Mouse (Mus musculus): ENCODE data around the gene Baz1b. TPM values are rescaled to one million over a fixed set of nuclear protein-coding genes. Genes with fewer than 3 reads are reported as not detected.
A peak's percentile ranks its signal among the peaks of the same experiment; 100 is the strongest.

Baz1b gene
- total RNA-seq, 2 experiments from 2014 or later, result 57.8 to 61.9 TPM

DNA sequence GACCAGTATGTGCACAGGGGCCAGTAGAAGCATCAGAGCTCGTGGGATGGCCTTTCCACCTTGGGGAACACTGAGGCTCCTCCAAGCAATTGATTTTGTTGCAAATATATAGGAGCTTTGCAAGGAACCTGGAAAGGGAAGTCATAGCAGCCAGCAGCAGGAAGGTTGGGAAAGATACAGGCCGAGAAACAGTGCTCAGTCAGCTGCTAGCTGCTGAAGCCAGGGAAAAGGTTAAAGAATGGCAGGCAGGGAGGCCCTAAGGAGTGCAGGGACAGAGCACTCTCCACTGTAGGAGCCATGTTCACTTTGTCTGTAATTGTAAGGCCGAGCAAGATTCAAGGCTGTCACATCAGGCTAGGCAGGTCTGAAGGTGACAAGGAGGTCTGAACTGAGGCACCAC is 8.5 kb upstream of the Baz1b start:
- DNase-seq, result no peak
- intact Hi-C loops (cut with DNase I), result loop anchor here (10.0 kb wide), 1 partner anchor 164 kb away; no protein-coding TSS in a partner anchor

DNA sequence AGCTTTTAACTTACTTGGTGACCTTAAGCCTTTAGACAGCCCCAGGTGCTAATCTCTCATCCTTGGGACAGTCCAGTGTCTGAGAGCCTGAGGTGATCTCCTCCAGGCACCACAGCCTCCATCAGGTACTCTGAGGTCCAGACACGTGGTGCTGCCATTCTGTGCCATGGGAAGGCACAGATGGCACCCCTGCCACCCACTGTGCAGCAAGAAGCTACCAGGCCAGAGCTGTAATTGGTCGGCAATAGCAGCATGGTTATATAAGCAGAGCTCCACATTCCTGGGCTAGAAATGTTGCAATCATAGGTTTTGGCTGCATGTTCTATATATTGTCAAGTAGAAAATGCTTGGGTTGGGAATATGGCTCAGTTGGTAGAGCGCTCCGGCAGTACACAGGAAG is 8.1 kb upstream of the Baz1b start:
- peak; percentile 77 for DNase-seq
- intact Hi-C loops (cut with DNase I), result loop anchor here (10.0 kb wide), 1 partner anchor 164 kb away; no protein-coding TSS in a partner anchor

DNA sequence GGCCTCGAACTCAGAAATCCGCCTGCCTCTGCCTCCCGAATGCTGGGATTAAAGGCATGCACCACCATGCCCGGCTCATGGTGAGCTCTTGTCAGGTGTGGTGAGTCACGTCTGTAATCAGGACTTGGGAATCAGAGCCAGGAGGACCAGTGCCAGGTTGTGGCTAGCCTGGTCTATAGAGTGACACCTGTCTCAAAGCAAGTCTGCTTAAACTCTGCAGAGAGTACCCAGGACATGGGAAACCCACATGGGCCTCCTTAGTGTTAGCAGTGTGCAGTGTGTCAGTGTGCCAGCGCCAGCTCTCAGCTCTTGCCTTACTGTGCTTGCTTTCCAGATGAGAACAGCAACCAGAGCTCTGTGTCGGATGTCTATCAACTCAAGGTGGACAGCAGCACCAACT is 7.4 kb upstream of the Baz1b start:
- intact Hi-C loops (cut with DNase I), result loop anchor here (10.0 kb wide), 1 partner anchor 165 kb away; no protein-coding TSS in a partner anchor
- DNase-seq, result no peak

DNA sequence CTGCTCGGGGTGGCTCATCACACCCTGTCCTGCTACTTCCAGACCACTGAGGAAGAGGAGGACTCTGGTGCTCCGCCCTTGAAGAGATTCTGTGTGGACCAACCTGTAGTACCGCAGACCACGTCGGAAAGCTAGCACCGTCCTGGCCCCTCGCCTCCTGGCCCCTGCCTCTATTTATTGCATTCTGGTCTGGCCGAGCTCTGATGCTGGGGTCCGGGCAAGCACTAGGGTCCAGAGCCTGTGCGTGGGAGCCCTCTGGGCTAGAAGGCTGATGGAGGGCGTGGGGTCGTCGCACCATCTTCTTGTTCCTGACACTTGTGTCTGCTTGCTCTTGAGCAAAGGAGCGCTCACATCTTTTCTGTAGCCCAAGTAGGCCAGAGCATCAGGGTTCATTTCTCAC is 6.3 kb upstream of the Baz1b start:
- no peak for DNase-seq
- intact Hi-C loops (cut with DNase I), result no loop called here

DNA sequence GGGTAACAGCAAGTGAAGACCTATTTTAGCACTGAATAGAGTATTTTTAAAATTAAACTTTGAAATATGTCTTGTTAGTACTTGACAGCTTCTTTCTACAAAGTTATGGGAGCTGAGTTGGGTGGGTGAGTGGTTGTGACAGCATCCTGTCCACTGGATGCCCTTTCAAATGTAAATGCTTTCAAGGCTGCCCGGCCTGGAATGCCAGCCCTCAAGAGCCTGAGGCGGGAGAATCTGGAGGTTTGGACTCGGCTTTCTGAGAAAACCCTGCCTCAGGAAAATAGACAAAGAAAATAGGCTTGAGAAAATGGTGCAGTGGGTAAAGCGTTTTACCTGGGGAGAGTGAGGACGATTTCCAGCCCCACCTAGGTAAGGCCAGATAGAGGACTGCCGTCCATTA is 5.3 kb upstream of the Baz1b start:
- DNase-seq, result no peak
- intact Hi-C loops (cut with DNase I), result no loop called here

DNA sequence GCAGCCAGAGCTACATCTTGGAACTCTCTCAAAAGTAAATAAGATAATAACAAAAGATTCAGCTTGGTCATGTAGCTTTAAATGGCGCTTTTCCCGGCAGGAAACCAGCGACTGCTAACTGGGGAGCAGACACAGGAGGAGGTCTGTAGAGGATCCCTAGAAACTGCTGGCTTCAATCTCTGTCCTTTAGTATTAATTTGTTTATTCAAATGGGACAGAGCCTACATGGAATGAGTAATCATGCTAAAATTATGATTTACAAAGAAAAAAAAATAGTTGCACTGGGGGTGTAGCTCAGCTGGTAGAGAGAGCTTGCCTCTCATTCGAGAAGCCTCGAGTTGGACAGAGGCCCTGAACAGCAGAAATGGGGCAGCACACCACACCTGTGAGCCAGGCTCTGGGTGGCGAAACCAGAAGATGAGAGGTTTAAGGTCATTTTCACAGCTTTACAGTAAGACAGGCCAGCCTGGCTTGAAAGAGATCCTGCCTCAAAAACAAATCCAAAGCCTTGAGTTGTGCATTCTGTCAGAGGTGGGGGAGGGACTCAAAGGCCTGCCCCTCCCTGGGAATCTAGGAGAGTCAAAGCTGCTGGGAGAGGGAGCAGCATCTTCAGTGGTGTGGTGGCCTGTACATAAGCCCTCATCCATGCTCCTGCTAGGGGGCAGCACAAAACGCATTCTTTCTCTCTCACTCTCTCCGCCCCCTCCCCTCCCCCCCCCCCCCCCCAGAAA is 3.8 kb upstream of the Baz1b start:
- intact Hi-C loops (cut with DNase I), result no loop called here
- no peak for DNase-seq

DNA sequence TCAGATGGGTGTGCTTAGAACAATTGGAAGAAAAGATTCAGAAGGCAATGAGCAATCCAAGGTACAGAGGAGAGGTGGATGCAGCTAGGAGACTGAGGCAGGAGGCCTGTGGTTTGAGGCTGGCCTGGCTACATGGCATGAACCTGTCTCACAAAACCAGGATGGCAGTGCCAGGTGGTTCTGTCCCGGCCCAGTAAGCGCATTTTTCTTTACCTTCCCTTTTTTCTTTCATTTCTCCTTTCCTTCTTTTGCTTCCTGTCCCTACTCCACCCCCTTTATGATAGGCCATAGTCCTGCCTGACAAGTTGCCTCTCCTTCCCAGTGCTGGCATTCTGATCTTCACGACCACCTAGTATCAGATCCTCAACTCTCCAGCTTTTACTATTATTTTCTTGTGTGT is 2.0 kb upstream of the Baz1b start:
- intact Hi-C loops (cut with DNase I), result no loop called here
- no peak for DNase-seq

DNA sequence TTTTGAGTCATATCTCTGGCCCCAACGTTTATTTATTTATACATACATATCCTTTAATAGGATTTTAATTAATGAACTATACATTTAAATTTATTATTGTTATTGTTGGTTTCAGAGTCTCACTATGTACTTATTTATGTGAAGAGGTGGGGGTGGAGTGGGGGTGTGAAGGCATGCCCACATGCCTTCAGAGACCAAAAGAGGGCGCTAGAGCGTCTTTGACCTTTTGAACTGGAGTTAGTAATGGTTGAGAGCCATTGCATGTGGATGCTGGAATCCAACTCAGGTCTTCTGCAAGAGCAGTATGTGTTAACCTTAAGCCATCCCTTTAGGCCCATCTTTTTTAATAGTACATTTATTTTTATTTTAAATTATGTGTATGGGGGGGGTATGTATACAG is 1.5 kb upstream of the Baz1b start:
- DNase-seq, result peak; percentile 23
- intact Hi-C loops (cut with DNase I), result no loop called here

DNA sequence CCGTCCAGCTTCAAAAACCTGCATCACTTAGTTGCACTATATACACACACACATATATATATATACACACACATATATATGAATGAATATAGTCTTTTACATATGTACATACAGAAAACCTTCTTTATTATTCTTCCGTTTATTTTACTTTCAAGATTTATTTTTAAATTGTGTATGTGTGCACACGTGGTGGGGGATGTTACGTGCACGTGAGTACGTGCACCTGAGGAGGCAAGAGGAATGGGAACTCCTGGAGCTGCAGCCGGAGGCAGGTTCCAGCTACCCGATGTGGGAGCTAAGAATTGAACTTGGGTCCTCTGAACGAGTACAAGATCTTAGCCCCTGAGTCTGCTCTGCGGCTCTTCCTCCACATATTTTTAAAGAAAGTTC is 838 bp upstream of the Baz1b start:
- intact Hi-C loops (cut with DNase I), result no loop called here
- DNase-seq, result no peak

DNA sequence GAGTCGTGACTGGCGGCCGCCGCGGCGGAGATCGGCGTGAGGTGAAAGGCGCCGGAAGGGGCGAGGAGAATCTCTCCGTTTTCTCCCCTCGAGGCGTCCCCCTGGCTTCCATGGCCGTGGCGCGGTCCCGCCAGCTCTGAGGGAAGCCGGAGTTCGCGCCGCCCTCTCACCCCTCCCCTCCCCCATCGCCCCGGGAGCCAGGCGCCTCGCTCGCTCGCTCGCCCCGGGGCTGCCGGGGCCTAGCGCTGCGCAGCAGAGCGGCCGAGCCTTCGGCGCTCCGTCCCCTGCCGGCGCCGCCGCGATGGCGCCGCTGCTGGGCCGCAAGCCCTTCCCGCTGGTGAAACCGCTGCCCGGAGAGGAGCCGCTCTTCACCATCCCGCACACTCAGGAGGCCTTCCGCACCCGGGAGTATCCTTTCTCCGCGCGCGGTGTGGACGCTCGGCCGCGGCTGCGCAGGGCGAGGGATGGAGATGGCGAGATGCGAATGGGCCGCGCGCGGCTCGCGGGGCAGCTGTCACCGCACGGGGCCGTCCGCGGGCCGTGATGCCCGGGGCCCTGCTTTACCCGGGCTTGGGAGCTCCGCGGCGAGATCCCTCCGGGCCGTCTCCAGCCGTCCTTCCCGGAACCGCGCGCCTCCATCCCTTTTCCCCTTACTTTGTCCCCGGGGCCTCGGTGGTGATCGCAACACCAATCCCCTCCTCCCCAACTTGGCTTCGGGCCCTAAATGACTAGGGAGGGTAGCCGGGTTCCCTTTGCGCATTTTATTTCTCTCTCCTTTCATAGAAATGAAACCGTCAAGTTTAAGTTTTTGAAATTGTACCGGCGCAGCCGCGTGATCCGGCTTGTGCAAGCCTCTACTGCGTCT is 517 bp downstream of the Baz1b start:
- DNase-seq, result peak; percentile 48
- intact Hi-C loops (cut with DNase I), result no loop called here

DNA sequence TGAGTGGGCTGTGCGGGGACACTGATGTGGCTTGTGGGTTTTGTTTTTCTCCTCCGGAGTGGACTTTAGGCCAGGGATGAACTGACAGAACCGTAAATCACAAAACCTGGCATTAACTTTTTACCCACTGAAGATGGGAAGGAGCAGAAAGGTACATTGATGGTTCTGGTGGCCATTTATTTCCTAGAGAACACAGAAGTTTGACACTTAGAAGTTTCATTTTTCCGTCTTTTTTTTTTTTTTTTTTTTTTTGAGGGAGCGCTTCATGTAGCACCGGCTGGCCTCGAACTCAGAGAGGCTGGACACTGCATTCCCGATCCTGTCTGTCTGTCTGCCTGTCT is 1.1 kb downstream of the Baz1b start:
- intact Hi-C loops (cut with DNase I), result no loop called here
- no peak for DNase-seq

DNA sequence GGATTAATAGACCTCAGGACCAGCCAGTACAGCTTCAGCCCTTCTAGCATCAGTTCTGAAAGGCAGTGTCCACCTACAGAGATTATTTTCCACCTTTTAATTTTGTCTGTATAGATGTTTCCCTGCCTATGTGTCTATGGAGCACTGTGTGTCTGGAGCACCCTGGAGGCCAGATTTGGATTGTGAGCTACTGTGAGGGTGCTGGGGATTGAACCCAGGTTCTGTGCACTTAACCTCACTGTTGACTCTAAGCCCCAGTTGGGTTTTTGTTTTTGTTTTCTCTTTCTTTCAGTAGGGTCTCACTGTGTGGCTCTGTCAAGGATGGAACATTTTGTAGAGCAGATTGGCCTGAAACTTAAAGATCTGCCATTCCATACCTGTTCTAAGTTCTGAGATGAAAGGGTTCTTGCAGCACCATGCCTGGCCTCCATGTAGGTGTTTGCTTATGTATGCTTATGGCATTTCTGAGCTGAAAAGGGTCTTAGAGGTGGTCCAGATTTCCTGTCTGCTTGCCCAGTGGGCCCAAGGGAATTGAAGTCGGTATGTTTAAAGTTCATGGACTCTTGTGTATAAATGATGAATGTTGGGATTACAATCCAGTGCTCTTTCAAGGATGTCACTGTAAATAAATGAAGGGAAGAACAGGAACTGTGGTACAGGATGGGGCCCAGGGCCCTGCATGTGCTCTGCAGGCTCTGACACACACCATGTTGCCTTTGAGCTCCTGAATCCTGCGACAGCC is 2.4 kb downstream of the Baz1b start:
- no peak for DNase-seq
- intact Hi-C loops (cut with DNase I), result loop anchor here (5.0 kb wide), 1 partner anchor 172 kb away; no protein-coding TSS in a partner anchor

DNA sequence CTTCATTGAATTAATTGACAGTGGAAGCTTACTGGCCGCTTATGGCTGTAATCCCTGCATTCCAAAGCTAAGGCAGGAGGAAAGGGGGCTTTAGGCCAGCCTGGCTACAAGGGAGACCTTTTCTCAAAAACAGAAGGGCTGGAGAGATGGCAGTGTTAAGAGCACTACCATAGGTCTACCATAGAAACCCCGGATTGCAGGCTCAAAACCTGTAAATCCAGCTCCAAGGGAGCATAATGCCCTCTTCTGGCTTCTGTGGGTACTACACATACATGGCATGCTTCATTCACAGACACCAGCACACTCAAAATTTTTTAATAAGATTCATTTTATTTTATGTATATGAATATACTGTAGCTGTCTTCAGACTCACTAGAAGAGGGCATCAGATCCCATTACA is 4.6 kb downstream of the Baz1b start:
- DNase-seq, result peak; percentile 60
- intact Hi-C loops (cut with DNase I), result loop anchor here (5.0 kb wide), 1 partner anchor 174 kb away; no protein-coding TSS in a partner anchor

DNA sequence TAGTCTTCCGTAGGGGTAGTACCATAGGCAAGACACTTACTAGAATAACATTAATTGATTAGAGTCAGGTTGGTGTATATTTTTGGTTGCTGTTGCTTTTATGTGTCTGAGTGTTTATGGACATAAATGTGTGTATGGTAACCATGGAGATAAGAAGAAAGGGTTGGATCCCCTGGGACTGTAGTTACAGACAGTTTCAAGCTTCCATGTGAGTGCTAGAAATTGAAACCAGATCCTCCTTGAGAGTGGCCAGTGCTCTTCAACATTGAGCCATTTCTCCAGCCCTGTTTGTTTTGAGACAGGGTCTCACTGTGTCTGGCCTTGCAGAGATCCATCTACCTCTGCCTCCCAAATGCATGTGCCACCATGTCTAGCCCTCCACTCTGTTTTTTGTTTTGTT is 5.4 kb downstream of the Baz1b start:
- DNase-seq, result no peak
- intact Hi-C loops (cut with DNase I), result loop anchor here (5.0 kb wide), 1 partner anchor 175 kb away; no protein-coding TSS in a partner anchor

DNA sequence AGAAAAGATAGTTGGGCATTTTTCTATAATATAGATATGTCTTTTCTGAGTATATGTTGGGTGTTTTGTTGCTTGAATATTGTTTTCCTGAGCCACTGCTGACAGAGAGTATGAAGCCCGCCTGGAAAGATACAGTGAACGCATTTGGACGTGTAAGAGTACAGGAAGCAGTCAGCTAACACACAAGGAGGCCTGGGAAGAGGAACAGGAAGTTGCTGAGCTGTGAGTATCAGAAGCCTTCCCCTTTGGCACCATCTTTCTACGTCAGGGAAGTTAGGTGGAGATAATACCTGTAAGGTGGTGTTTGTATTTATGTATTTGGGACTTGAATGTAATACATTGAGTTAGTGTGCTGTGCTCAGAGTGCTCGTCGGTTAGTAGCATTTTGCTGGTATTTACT is 9.3 kb downstream of the Baz1b start:
- no peak for DNase-seq
- intact Hi-C loops (cut with DNase I), result no loop called here

DNA sequence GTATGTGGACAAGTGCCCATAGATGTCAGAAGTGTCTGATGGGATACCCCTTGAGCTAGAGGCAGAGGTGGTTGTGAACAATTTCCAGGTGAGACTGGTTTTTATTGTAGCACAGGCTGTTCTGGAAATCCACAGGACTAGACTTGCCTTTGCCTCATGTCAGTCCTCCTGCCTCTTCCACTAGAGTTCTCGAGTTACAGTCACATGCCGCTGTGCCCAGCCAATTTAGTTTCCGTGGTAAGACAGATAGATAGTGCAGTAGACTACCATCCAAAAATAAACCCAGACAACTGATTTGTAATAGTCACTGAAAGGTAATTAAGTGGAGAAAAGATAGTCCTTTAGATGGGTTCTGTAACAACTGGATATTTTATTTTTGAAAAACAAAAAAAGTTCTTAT is 15.7 kb downstream of the Baz1b start:
- intact Hi-C loops (cut with DNase I), result no loop called here
- no peak for DNase-seq

DNA sequence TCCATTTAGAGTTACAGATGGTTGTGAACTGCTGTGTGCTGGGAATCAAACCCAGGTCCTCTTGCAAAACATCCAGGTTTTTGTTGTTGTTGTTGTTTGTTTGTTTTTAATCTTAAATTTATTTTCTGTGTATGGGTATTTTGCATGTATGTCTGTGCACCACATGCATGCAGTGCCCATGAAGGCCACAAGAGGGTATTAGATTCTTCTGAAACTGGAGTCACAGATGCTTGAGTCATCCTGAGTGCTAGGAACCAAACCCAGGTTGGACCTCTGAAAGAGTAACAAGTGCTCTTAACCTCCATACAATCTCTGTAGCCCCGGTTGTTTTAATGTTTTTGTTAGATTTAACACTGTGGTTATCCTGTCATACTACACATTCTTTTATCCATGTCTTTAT is 21.1 kb downstream of the Baz1b start:
- intact Hi-C loops (cut with DNase I), result no loop called here
- DNase-seq, result no peak

DNA sequence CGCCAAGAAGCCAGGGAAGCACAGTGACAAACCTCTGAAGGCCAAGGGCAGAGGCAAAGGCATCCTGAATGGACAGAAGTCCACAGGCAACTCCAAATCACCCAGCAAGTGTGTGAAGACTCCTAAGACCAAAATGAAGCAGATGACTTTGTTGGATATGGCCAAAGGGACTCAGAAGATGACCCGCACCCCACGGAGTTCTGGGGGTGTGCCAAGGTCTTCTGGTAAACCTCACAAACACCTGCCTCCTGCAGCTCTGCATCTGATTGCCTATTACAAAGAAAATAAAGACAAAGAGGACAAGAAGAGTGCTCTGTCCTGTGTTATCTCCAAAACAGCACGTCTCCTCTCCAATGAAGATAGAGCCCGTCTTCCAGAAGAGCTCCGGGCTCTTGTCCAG is 29.8 kb downstream of the Baz1b start:
- DNase-seq, result peak; percentile 28

DNA sequence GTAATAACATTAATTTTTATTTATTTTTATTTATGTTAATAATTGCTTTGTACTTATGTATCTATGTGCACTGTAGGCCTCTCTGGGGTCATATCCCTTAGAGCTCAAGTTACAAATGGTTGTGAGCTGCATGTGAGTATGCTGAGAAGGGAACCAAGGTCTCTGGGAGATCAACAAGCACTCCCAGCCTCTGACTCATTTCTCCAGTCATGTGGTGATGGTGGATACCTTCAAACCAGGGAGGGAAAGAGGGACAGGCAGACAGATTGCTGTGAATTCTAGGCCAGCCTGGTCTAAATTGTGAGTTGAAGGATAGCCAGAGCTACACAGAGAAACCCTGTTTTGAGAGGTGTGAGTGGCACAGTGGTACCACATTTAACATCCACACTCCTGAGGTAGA is 33.9 kb downstream of the Baz1b start:
- intact Hi-C loops (cut with DNase I), result loop anchor here (10.0 kb wide), 1 partner anchor 154 kb away; no protein-coding TSS in a partner anchor
- no peak for DNase-seq

More for the DNA sequence above, 29.8 kb downstream of the Baz1b start:
- intact Hi-C loops (cut with DNase I), result no loop called here

DNA sequence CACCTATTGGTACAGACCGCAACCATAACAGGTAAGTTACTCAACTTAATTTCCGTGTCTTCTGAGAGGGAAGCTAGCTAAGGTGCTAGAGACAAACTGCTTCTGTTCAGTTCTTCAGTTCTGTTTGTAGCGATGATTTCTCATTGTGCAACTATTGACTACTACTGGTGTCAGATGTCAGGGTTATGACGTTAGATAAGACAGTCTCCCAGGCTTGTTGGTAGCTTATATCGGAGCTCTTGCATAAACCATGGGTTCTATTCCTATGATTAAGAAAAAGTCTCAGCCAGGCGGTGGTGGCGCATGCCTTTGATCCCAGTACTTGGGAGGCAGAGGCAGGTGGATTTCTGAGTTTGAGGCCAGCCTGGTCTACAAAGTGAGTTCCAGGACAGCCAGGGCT is 35.0 kb downstream of the Baz1b start:
- DNase-seq, result no peak
- intact Hi-C loops (cut with DNase I), result loop anchor here (10.0 kb wide), 1 partner anchor 153 kb away; no protein-coding TSS in a partner anchor

DNA sequence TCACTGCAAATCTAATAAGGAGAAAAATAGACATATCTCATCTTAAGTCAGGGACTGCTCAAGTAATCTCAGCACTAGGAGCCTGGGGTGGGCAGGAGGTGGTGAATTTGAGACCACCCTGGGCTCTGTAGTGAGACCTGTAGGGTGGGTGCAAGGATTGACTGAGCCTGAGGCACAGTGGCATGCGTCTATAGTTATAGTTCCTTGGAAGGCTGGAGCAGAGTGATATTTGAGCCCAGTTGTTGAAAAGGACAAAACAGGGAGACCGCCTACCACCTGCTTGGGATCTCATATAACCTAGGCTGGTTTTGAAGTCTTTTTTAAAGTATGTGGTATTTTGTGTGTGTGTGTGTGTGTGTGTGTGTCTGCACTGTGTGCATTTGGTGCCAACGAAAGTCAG is 37.1 kb downstream of the Baz1b start:
- DNase-seq, result no peak
- intact Hi-C loops (cut with DNase I), result loop anchor here (10.0 kb wide), 1 partner anchor 151 kb away; no protein-coding TSS in a partner anchor
